Mouse (Mus musculus) thymus, postnatal 36 days (tissue): ENCODE data around the gene Srrm1.
A peak's percentile ranks its signal among the peaks of the same experiment; 100 is the strongest.

ENCODE experiments used
- DNase-seq, 2 experiments: peaks; one replicate each; pipeline ENCODE4 v3.0.0; 2022; ENCODE audit warnings: mixed read lengths in 2 of 2

Srrm1 gene

GRCm38 (mm10) chr4:135353794-135354450 is 801 bp upstream of the Srrm1 start:
- peak; percentile 13 to 21 for DNase-seq

- no peak for DNase-seq
These were observed 625 bp downstream of the Srrm1 start for GRCm38 (mm10) chr4:135352326-135353065.

DNA sequence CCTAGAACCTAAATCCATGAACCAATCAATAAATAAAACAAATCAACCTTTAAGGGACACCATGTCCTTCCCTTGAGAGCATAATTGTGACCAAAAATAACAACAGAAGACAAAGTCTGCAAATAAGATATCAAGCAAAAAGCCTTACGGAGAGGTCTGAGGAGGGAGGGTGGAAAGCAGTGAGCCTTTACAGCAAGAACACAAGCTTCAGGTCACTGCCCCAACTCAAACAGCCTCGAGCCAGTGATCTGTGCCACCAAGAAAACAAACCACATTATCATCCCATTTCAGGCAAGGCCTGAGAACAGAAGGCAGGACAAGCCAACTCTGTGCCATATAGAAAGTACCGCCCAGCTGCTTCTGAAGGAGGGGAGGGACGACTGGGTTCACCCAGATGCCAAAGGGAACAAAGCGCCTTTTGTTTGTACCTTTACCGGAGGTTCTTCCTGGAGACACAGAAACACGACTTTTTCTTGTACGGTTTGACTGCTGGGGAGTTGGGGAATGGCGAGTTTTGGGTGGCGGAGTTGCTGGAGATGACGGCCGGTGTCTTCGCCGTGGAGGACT is 15.7 kb downstream of the Srrm1 start:
- no peak for DNase-seq

DNA sequence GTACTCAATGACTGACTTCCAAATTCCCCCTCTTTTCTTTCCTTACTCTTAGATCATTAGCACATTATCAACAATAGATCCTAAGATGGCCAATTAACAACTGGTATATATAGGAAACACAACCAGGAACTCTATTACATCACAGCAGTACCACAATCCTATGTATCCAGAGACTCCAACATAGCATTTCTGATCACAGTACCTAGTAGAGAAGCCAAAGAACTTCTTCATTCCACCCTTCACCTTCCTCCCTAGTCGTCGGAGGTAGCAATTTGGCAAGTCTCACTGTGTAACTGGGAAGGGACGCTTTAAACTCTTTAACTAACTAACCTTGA is 17.1 kb downstream of the Srrm1 start:
- no peak for DNase-seq

GRCm38 (mm10) chr4:135335327-135336022 is 17.6 kb downstream of the Srrm1 start:
- no peak for DNase-seq

- DNase-seq, result no peak
These were observed 26.7 kb downstream of the Srrm1 start for GRCm38 (mm10) chr4:135326469-135326868.

DNA sequence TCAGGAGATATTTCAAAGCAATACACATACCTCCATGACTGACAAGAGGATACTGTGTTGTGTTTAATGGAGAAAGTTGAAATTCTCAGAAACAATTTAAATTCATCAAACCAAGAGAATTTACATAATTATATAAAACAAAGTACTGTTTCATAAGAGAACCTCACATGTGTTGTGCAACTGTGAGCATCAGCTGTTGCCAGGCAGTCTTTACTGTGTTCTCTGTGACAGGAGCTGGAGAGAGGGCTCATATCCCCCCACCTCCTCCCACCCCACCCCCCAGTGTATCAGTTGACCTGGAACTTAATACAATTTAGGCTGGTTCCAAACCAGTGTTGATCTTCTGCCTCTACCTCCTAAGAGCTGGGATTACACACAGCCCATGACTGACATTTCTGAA is 27.1 kb downstream of the Srrm1 start:
- no peak for DNase-seq

DNA sequence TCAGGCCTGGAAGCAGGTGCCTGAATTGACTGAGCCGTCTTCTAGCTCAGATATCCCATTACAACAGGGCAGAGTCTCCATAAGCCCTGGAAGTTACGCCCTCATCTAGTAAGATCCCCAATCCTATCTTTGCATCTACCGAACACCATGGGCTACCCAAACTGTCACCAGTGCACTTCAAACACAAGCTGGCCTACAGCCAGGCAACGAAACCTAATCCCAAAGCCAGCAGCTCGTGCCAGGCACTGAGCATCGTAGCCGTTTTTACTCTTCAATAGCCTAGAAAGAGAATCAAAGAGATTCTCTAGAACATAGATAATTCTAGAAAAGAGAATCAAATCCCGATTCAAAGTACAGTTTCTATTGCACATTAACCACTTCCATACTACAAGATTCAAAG is 30.1 kb downstream of the Srrm1 start:
- DNase-seq, result no peak

DNA sequence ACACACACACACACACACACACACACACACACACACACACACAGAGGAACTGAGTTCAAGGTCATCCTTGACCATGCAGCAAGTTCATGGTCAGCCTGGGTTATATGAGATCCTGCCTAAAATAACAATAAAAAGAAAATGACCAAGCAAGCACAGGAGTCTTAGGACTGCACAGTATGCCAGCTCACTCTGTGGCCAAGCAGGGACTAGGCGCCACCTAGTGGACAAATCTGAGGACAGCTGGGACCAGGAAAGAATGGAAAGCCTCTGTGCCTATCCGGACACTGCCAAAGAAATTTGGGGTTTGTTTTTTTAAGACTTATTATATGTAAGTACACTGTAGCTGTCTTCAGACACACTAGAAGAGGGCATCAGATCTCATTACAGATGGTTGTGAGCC is 35.2 kb downstream of the Srrm1 start:
- peak; percentile 42 to 44 for DNase-seq

GRCm38 (mm10) chr4:135317539-135317938 is 35.6 kb downstream of the Srrm1 start:
- no peak for DNase-seq

GRCm38 (mm10) chr4:135315287-135315686 is 37.8 kb downstream of the Srrm1 start:
- DNase-seq, result no peak

DNA sequence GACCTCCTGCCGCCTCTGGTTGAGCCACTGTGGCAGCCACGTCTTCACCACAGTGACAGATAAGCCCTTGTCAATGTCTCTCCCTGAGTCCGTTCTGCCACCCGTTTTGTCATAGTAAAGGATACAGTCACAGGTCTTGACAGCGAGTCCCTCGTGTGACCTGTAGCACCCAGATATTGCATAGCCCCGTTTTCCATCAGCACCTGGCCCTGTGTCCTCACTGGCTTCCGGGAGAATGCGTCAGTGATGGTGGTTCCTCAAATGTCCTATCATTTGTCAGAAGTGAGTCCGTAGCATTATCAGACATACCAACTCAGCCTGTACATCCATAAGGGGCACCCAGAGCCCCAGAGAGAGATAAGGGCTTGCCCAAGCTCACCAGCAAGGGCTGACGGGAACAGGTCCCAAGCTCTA is 38.7 kb downstream of the Srrm1 start:
- DNase-seq, result no peak

GRCm38 (mm10) chr4:135313761-135314241 is 39.3 kb downstream of the Srrm1 start:
- peak; percentile 14 to 24 for DNase-seq

DNA sequence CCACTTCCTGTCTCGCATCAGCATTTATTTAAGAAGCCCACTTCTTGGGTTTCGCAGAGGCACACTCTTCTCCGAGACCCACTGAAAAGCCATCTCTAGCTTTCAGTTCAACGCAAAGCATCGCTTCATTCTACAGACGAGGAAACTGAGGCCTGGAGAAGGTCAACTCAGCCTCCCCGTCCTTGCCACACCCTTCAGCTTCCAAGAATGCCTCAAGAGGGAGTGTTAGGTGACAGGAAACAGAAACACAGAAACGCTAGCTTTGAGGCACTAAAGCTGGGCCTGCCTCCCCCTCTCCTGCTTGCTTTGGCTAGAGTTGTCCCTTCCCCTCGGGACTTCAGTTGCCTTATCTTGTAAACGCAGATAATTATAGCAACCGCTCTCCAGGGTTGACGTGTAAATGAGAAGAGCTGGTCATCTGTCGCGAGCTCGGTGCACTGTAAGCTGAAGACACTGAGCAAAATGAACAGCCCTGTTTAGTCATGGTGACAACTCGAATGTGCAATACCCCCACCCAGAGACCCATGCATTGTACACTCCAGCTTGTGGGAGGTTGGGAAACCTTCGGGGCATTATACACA is 39.9 kb downstream of the Srrm1 start:
- DNase-seq, result no peak

DNA sequence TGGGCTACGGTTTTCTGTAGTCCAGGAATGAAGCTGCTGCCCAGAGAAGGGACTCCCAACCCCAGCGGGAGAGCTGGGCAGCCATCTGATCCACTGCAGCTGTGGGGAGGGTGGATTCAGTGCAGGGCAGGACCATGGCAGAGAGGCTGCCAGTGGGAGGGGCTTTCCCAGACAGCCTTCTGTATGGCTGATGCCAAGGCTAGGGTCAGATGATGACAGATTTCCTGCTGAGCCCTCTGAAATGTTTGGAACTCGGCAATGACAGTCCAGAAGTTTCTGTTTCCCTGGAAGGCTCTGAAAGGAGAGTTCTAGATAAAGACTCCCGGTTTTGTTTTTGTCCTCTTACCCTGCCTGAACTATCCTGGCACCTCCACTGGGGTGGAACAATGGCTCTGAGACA is 40.4 kb downstream of the Srrm1 start:
- DNase-seq, result no peak

DNA sequence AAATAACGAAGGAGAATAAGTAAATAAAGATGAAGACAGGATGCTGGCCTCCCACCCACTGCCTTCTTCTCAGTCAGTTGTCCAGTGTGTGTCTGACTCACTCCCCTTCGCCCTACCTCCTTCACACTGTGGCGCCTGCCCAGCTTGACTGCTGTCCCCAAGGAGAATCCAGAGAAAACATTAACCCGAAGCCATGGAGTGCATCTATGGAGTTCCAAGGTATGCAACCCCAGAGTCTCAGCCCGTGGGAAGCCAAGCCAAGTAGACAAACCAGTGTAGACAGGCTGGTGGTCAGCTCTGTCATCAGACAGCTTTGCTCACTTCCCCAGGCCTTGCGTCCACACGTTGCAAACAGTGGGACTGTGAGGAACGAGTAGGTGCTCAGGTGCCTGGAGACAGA is 42.8 kb downstream of the Srrm1 start:
- DNase-seq, result no peak

DNA sequence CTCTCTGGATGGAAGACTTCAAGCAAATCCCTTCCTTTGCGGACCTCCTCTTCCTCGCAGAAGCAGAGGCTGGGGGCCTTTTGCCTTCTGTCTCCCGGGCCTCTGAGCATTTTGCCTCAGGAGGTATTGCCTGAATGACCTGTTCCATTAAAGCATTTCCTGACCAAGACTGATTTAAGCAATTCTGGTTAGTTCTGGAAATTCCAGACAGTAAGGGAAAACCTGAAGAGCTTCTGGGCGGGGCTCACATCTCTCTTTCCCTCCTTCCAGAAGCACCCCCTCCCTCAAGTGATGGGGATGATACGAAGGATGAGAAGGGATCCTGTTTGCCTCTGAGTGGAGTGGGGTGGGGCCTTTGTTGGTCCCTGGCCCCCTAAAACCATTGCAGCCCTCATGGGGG is 43.4 kb downstream of the Srrm1 start:
- DNase-seq, result no peak

DNA sequence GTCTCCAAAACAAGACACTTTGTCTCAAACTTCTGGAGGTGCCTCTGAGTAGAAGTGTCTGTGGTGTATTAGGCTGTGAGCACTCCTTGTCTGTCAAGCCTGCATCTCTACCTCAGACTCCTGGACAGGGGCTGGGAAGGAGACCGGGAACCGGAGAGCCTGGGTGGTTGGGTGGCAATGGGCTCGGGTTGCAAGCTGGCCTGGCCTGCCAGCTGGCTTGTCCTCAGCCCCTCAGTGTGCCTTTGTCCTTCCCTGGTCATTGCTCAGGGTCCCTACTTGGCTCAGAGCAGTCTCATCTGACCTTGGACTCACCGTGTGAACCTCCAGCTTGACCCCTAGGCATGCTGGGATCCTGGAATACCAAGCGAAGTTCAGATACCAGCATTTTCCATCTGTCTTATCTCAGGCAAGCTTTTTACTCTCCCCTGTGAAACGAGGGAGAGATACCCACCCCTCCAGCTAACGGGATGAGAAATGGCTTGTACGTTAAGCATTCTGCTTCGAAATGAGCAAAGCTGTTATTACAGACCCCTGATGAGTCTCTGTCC is 43.9 kb downstream of the Srrm1 start:
- DNase-seq, result no peak

GRCm38 (mm10) chr4:135306971-135307632 is 46.0 kb downstream of the Srrm1 start:
- no peak for DNase-seq

- DNase-seq, result no peak
These were observed 46.6 kb downstream of the Srrm1 start for GRCm38 (mm10) chr4:135306533-135306932.

DNA sequence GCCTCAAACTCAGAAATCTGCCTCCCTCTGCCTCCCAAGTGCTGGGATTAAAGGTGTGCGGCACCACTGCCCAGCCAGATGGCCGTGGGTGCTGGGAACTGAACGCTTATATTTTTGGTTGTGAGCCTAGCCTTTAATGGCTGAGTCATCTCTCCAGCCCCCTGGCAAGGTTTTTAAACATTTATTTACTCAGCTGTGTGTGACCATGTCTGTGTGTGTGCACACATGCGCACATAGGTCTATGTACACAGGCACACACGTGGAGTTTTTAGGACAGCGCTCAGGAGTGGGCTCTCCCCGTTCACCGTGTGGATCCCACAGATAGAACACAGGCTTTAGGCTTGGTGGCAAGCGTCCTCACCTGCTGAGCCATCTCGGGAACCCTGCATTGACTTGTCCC is 50.9 kb downstream of the Srrm1 start:
- no peak for DNase-seq

DNA sequence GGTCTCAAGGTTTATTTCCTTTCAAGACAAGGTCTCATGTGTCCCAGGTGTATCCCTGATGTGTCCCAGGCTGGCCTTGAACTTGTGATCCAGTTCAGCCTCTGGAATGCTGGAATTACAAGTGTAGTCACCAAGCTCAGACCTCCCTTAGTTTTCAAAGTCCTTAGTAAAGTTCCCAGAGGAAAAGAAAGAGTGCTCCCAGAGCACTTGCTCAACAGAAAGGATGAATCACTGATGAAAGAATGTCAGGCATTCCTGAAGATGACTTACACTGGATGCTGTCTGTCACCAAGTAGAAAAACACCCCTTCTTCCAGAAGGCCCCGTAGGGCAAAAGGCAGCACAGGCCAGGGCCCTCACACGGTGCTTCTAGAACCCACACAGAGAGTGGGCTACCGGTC is 52.0 kb downstream of the Srrm1 start:
- DNase-seq, result no peak
